Mouse (Mus musculus) forebrain, embryonic 10.5 days (tissue): ENCODE measurements at regions not wholly inside any gene's neighbourhood (a gene's known extent, or its start where the extent isn't known, plus 50 kb on each side); places are given as distances from the start of the nearest gene placed in this dataset.
A peak's percentile ranks its signal among the peaks of the same experiment; 100 is the strongest.

Experiments
- DNase-seq: peaks from one replicate; pipeline ENCODE4 v3.0.0-alpha.2; 2017; ENCODE audit warnings: low spot score; ENCODE audit errors: extremely low spot score
- H3K27ac ChIP-seq: fragments of 300-500 bp; sonication (generic); 2 replicates; pipeline ENCODE4 v1.5.1; 2016; ENCODE audit warnings: mild to moderate bottlenecking
- H3K27me3 ChIP-seq: fragments of 300-500 bp; sonication (generic); 2 replicates; pipeline ENCODE4 v1.6.1; 2016; ENCODE audit warnings: mild to moderate bottlenecking; ENCODE audit not compliant: poor library complexity, severe bottlenecking
- H3K36me3 ChIP-seq: fragments of 300-500 bp; sonication (generic); replicated peaks from 2 replicates; pipeline ENCODE4 v1.6.1; 2016; ENCODE audit warnings: mild to moderate bottlenecking, moderate library complexity
- H3K4me1 ChIP-seq: fragments of 300-500 bp; sonication (generic); 2 replicates; pipeline ENCODE4 v1.6.1; 2016
- H3K4me3 ChIP-seq: fragments of 300-500 bp; sonication (generic); 2 replicates; pipeline ENCODE4 v1.5.1; 2016; ENCODE audit warnings: mild to moderate bottlenecking, moderate library complexity
- H3K9me3 ChIP-seq: fragments of 300-500 bp; sonication (generic); 2 replicates; pipeline ENCODE4 v1.6.1; 2016; ENCODE audit warnings: mild to moderate bottlenecking, moderate library complexity
- WGBS: fragments of 180-500 bp; shearing (Covaris S2); methylation state at CpG from one replicate; pipeline ENCODE4 v1.1.7; 2016; 5-methylcytosine and 5-hydroxymethylcytosine counted together

- DNase-seq, result no peak
- H3K27ac ChIP-seq, result no peak overlapping the region
- no peak overlapping the region for H3K4me3 ChIP-seq
- peaks cover 14% of the 10 kb centered on the region for H3K27me3 ChIP-seq
- 58% methylated on average over 2 of the region's 2 CpGs for WGBS
- H3K36me3 ChIP-seq, result no peaks in the 10 kb centered on the region
- 0 out of 2 replicates have a peak, but pooled peaks cover 3% of the 10 kb centered on the region for H3K9me3 ChIP-seq
- H3K4me1 ChIP-seq, result peaks cover 7% of the 10 kb centered on the region
These were observed 223.8 kb upstream of the Chd6 start for GRCm38 (mm10) chr2:161332653-161333052.

DNA sequence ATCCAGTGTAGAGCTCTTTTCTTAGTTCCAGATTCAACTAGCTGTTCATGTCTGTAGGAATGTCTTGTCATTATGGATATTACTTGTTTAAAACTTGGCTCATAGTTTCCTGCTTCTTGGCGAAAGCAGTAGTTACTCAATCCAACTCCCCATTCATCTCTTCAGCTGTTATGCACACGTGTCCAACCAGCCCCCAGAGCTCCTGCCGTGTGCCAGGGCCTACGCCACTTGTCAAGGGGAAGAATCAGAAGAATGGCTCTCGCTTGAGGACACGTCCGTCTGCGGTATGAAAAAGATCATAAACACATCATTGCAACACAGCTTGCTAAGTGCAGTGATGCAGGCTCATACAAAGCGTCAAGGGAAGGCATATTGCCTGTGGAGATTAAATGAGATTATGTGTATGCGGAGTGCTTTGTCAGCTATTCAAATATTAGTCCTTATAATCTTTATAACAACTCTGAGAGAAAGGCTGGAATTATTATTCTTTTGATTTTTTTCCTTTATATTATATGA lies 223.0 kb upstream of the Chd6 start:
- Histone ChIP-seq H3K9me3 (0 out of 2 replicates have a peak, but pooled peaks cover 3% of the 10 kb centered on the region), H3K4me3 (no peak overlapping the region), H3K4me1 (peaks cover 7% of the 10 kb centered on the region), H3K27ac (no peak overlapping the region), H3K27me3 (peaks cover 6% of the 10 kb centered on the region; the same call in 1 of the 2 replicates), H3K36me3 (no peaks in the 10 kb centered on the region)
- DNase-seq, result no peak
- 95% methylated on average over 10 of the region's 10 CpGs for WGBS

GRCm38 (mm10) chr2:161302796-161303195 lies 193.9 kb upstream of the Chd6 start:
- H3K27ac ChIP-seq, result no peak overlapping the region
- peaks cover 10% of the 10 kb centered on the region for H3K4me1 ChIP-seq
- no peaks in the 10 kb centered on the region for H3K9me3 ChIP-seq
- no peak for DNase-seq
- H3K27me3 ChIP-seq, result no peaks in the 10 kb centered on the region
- no peaks in the 10 kb centered on the region for H3K36me3 ChIP-seq
- H3K4me3 ChIP-seq, result no peak overlapping the region
- 72% methylated on average over 3 of the region's 3 CpGs for WGBS

DNA sequence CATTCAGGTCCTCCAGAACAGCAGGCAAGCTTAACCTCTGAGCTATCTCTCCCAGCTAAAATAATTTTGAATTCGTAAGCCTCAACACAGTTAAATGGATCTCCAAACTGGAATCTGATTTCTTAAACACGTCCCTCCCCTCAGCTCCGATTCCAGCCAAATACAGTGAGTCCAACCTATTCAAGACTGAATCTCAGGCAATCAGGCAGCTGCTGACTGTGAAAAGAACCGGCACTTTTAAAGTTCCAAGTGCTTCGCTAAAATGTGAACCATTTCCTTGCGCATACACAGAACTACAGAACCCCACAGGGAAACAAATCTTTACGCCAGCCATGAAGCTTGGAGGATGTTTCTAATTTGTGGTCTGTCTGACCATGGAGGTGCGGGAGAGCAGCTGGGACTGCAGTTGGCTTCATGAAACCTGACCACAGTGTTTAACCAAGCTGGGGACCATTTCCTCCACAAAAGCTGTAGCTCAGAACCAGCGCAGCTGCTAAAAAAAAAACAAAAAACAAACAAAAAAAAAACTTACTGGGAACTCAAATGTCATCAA lies 160.1 kb upstream of the Chd6 start:
- DNase-seq, result no peak
- H3K4me1 ChIP-seq, result peaks cover 46% of the 10 kb centered on the region
- WGBS, result 72% methylated on average over 9 of the region's 9 CpGs
- H3K27ac ChIP-seq, result no peak overlapping the region
- H3K4me3 ChIP-seq, result no peak overlapping the region
- peaks cover 6% of the 10 kb centered on the region; the same call in 1 of the 2 replicates for H3K27me3 ChIP-seq
- H3K36me3 ChIP-seq, result no peaks in the 10 kb centered on the region
- H3K9me3 ChIP-seq, result no peaks in the 10 kb centered on the region

DNA sequence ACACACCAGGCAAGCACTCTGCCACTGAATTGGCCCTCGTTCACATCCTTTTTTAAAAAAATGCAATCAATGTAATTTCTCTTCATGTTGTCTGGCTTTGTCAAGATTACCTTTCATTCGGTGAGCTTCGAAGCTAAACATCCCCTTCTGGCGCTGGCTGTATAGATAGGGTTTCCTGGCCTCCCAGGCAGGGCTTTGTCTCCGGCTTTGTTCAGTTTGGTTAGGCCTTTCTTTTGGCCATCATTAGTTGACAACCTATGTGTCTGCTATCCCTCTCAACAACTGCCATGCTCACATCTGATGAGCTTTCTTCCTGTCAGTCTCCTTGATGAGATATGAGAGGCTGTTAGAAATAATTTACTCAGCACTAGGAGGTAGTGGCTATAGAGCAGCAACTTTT lies 157.6 kb upstream of the Chd6 start:
- Histone ChIP-seq H3K36me3 (no peaks in the 10 kb centered on the region), H3K4me1 (peaks cover 50% of the 10 kb centered on the region), H3K27me3 (peaks cover 14% of the 10 kb centered on the region), H3K9me3 (no peaks in the 10 kb centered on the region), H3K4me3 (no peak overlapping the region), H3K27ac (peak overlapping the region; percentile 45)
- WGBS, result 20% methylated on average over 5 of the region's 5 CpGs
- no peak for DNase-seq

- H3K36me3 ChIP-seq, result no peaks in the 10 kb centered on the region
- H3K9me3 ChIP-seq, result no peaks in the 10 kb centered on the region
- DNase-seq, result peak; percentile 72
- H3K4me1 ChIP-seq, result peaks cover 49% of the 10 kb centered on the region
- 0 out of 2 replicates have a peak overlapping the region, but pooled peaks have one; percentile 45 for H3K27ac ChIP-seq
- no peak overlapping the region for H3K4me3 ChIP-seq
- H3K27me3 ChIP-seq, result peaks cover 14% of the 10 kb centered on the region
- WGBS, result 22% methylated on average over 8 of the region's 8 CpGs
These were observed 156.3 kb upstream of the Chd6 start for GRCm38 (mm10) chr2:161265211-161265610.

DNA sequence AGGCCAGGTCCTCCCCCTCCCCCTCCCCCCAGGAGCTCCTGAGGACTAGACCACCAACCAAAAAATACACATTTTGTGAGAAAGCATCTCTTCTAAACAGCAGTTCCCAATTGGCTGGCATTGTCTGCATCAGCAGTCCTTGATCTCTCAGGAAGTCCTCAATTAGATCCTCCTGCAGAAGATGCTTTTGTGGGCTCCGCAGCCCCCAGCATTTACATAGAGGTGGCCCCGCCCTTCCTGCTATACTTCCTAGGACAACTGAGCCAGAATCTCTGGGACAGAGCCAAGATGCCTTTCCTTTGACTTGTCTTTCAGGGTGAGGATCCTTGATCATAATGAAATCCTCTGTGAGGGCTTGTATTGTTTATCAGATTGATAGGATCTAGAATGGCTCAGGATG lies 143.9 kb upstream of the Chd6 start:
- Histone ChIP-seq H3K36me3 (no peaks in the 10 kb centered on the region), H3K4me3 (no peak overlapping the region), H3K27me3 (no peaks in the 10 kb centered on the region), H3K4me1 (no peaks in the 10 kb centered on the region), H3K27ac (no peak overlapping the region), H3K9me3 (no peaks in the 10 kb centered on the region)
- WGBS, result 83% methylated on average over 2 of the region's 2 CpGs
- no peak for DNase-seq

DNA sequence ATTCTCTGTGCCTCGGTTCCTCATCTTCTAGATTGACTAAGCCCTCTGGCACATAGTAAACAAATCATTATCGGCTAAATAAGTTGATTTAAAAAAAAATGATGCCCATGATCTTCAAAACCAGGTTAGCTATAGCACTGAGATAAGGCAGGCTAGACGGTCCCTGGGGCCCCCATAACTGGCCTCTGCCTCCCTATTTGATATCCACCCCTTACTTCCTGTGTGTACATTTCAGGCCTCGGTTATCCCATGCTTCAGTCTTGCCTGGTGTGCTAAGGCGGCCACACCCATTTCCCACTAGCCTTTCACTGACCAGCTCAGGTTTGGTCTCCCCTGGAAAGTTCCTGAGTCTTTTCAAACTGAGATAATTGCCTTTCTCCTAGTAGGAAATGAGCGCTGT lies 132.8 kb upstream of the Chd6 start:
- DNase-seq, result no peak
- 85% methylated on average over 6 of the region's 6 CpGs for WGBS
- no peak overlapping the region for H3K4me3 ChIP-seq
- H3K27me3 ChIP-seq, result no peaks in the 10 kb centered on the region
- H3K27ac ChIP-seq, result no peak overlapping the region
- H3K4me1 ChIP-seq, result no peaks in the 10 kb centered on the region; the same call in 1 of the 2 replicates
- no peaks in the 10 kb centered on the region for H3K9me3 ChIP-seq
- no peaks in the 10 kb centered on the region for H3K36me3 ChIP-seq

- WGBS, result 74% methylated on average over 9 of the region's 9 CpGs
- Histone ChIP-seq H3K4me1 (peaks cover 4% of the 10 kb centered on the region; the same call in 1 of the 2 replicates), H3K9me3 (no peaks in the 10 kb centered on the region), H3K27ac (no peak overlapping the region), H3K36me3 (no peaks in the 10 kb centered on the region), H3K27me3 (no peaks in the 10 kb centered on the region), H3K4me3 (no peak overlapping the region)
- no peak for DNase-seq
These were observed 128.5 kb upstream of the Chd6 start for GRCm38 (mm10) chr2:161237280-161237819.

DNA sequence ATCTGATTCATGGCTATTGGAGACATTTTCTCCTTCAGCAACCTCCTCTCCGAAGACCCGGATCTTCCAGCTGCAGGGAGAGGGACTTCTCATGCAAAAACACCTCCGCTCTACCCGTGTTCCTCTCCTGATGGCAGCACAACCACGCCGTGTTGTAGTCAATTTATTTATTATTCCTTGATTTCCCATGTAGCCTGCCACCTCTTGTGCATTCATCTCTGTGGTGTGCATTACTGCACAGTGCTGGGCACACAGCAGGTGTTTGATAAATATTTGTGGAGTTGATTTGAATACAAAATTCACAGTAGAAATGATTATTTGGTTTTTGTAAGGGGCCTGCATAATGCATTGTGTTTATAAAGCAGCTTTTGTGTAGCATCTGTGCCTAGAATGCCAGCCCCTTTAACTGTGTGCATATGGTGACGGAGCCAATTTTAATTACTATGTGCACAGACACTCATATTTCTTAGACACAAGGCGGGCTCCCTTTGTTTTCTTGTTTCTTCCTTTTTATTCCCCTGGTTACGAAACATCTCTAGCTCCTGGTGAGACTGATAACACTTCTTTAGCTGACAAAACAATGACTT lies 124.4 kb upstream of the Chd6 start:
- no peak overlapping the region for H3K4me3 ChIP-seq
- 84% methylated on average over 9 of the region's 9 CpGs for WGBS
- no peaks in the 10 kb centered on the region for H3K36me3 ChIP-seq
- DNase-seq, result no peak
- no peaks in the 10 kb centered on the region for H3K27me3 ChIP-seq
- no peaks in the 10 kb centered on the region for H3K9me3 ChIP-seq
- peaks cover 19% of the 10 kb centered on the region for H3K4me1 ChIP-seq
- no peak overlapping the region for H3K27ac ChIP-seq

GRCm38 (mm10) chr2:161231405-161231804 lies 122.5 kb upstream of the Chd6 start:
- Histone ChIP-seq H3K27me3 (no peaks in the 10 kb centered on the region), H3K27ac (no peak overlapping the region), H3K9me3 (no peaks in the 10 kb centered on the region), H3K4me3 (no peak overlapping the region), H3K36me3 (no peaks in the 10 kb centered on the region), H3K4me1 (peaks cover 19% of the 10 kb centered on the region)
- 63% methylated on average over 4 of the region's 4 CpGs for WGBS
- no peak for DNase-seq

- H3K27me3 ChIP-seq, result no peaks in the 10 kb centered on the region
- no peak overlapping the region for H3K4me3 ChIP-seq
- H3K4me1 ChIP-seq, result peaks cover 31% of the 10 kb centered on the region
- no peaks in the 10 kb centered on the region for H3K9me3 ChIP-seq
- 67% methylated on average over 8 of the region's 8 CpGs for WGBS
- no peaks in the 10 kb centered on the region for H3K36me3 ChIP-seq
- no peak for DNase-seq
- peak overlapping the region; percentile 72; the same call in 1 of the 2 replicates for H3K27ac ChIP-seq
These were observed 106.9 kb upstream of the Chd6 start for GRCm38 (mm10) chr2:161215736-161216135.
